Mouse (Mus musculus): ENCODE measurements around the gene Ttc9c.
"Not testable (repeated sequence)": the region's sequence is repeated elsewhere in the genome, so short reads cannot be mapped to it uniquely, and the experiment has no call there.

The Ttc9c gene
- long read RNA-seq, experiment 1, transcript Ttc9c-202 (4 exons, 3,509 nt), result major isoform, 8 of 25 reads
- long read RNA-seq, experiment 1, transcript Ttc9c-201 (3 exons, 1,585 nt), result major isoform, 8 of 25 reads
- long read RNA-seq, experiment 1, partial matches to known transcripts, result 0 of 25 reads
- long read RNA-seq, experiment 1, other reads (novel, unspliced or antisense), result 9 of 25 reads
- long read RNA-seq, experiment 2, transcript Ttc9c-201 (3 exons, 1,585 nt), result major isoform, 5 of 17 reads
- long read RNA-seq, experiment 2, partial matches to known transcripts, result 0 of 17 reads
- long read RNA-seq, experiment 2, other reads (novel, unspliced or antisense), result 8 of 17 reads

GRCm38 (mm10) chr19:8818801-8819595 lies at the start of gene Ttc9c:
Gene Ttc9c (minus strand): TSS chr19:8819333.
- intact Hi-C loops (cut with DNase I), result loop anchor here (5.0 to 10.0 kb wide), 2 partner anchors 47 to 64 kb away; partner anchors contain the start of genes Nxf1, Tmem179b and Tmem223

GRCm38 (mm10) chr19:8864265-8864664 lies 45.1 kb upstream of the Ttc9c start:
- intact Hi-C loops (cut with DNase I), result loop anchor here (5.0 kb wide), 1 partner anchor 43 kb away; no protein-coding TSS in a partner anchor

- intact Hi-C loops (cut with DNase I), result loop anchor here (5.0 kb wide), 2 partner anchors 223 to 248 kb away; no protein-coding TSS in a partner anchor
These were observed 39.9 kb upstream of the Ttc9c start for GRCm38 (mm10) chr19:8859018-8859417.

- intact Hi-C loops (cut with DNase I), result loop anchor here (5.0 kb wide), 2 partner anchors 225 to 250 kb away; no protein-coding TSS in a partner anchor
These were observed 38.6 kb upstream of the Ttc9c start for GRCm38 (mm10) chr19:8857689-8858088.

- intact Hi-C loops (cut with DNase I), result no loop called here
These were observed 34.0 kb upstream of the Ttc9c start for GRCm38 (mm10) chr19:8853117-8853516.

- intact Hi-C loops (cut with DNase I), result no loop called here
These were observed 33.2 kb upstream of the Ttc9c start for GRCm38 (mm10) chr19:8852236-8852928.

- intact Hi-C loops (cut with DNase I), result no loop called here
These were observed 32.5 kb upstream of the Ttc9c start for GRCm38 (mm10) chr19:8851639-8852038.

GRCm38 (mm10) chr19:8850402-8850901 lies 31.3 kb upstream of the Ttc9c start, which contains the start of gene Lrrn4cl:
Gene Lrrn4cl (plus strand): TSS chr19:8850768.
- intact Hi-C loops (cut with DNase I), result no loop called here

GRCm38 (mm10) chr19:8848356-8848755 lies 29.2 kb upstream of the Ttc9c start:
- intact Hi-C loops (cut with DNase I), result no loop called here

- intact Hi-C loops (cut with DNase I), result no loop called here
These were observed 25.4 kb upstream of the Ttc9c start for GRCm38 (mm10) chr19:8844371-8845129.

GRCm38 (mm10) chr19:8842961-8843360 lies 23.8 kb upstream of the Ttc9c start:
- intact Hi-C loops (cut with DNase I), result no loop called here

- intact Hi-C loops (cut with DNase I), result no loop called here
These were observed 21.9 kb upstream of the Ttc9c start for GRCm38 (mm10) chr19:8841012-8841411.

GRCm38 (mm10) chr19:8839908-8840791 lies 21.0 kb upstream of the Ttc9c start:
- intact Hi-C loops (cut with DNase I), result no loop called here

- intact Hi-C loops (cut with DNase I), result no loop called here
These were observed 20.2 kb upstream of the Ttc9c start, which contains the start of gene Gng3 for GRCm38 (mm10) chr19:8839103-8839907. Gene Gng3 (minus strand): TSS chr19:8839194.

- intact Hi-C loops (cut with DNase I), result no loop called here
These were observed 19.1 kb upstream of the Ttc9c start for GRCm38 (mm10) chr19:8838041-8838730.

GRCm38 (mm10) chr19:8837251-8837791 lies 18.2 kb upstream of the Ttc9c start, which contains the start of gene Bscl2:
Gene Bscl2 (plus strand): TSS chr19:8837467.
- intact Hi-C loops (cut with DNase I), result no loop called here

- intact Hi-C loops (cut with DNase I), result not testable (repeated sequence)
These were observed 17.2 kb upstream of the Ttc9c start for GRCm38 (mm10) chr19:8836327-8836726.

Measured in adrenal gland (tissue).